Mouse (Mus musculus): ENCODE measurements around the gene Gpr84. TPM values are rescaled to one million over a fixed set of nuclear protein-coding genes. Genes with fewer than 3 reads are reported as not detected.

Gpr84 gene
- polyA plus RNA-seq, 1 experiment, result not detected

GRCm38 (mm10) chr15:103304616-103304969 lies 5.8 kb downstream of the Gpr84 start:
- Histone ChIP-seq H3K4me3 (replicated peaks) (peak overlapping the region; percentile 61), H3K27me3 (ENCODE audit: control insufficient read depth) (peaks cover 75% of the 10 kb centered on the region), H3K36me3 (ENCODE audit: control insufficient read depth) (peaks cover 14% of the 10 kb centered on the region), H3K4me1 (ENCODE audit: control insufficient read depth) (peaks cover 37% of the 10 kb centered on the region), H3K9me3 (ENCODE audit: control insufficient read depth, low read length) (no peaks in the 10 kb centered on the region)
- TF ChIP-seq TAL1 (IDR thresholded peaks at IDR 0.05; ENCODE audit: low read length) (no peak), GATA1 (IDR thresholded peaks at IDR 0.05; ENCODE audit: low read length) (no peak)

GRCm38 (mm10) chr15:103303916-103304615 lies 6.3 kb downstream of the Gpr84 start:
- peak overlapping the region; percentile 61 for H3K4me3 ChIP-seq (replicated peaks)
- H3K9me3 ChIP-seq (ENCODE audit: control insufficient read depth, low read length), result no peaks in the 10 kb centered on the region
- TF ChIP-seq TAL1 (IDR thresholded peaks at IDR 0.05; ENCODE audit: low read length), result no peak
- peaks cover 19% of the 10 kb centered on the region for H3K36me3 ChIP-seq (ENCODE audit: control insufficient read depth)
- peaks cover 32% of the 10 kb centered on the region for H3K4me1 ChIP-seq (ENCODE audit: control insufficient read depth)
- peaks cover 70% of the 10 kb centered on the region for H3K27me3 ChIP-seq (ENCODE audit: control insufficient read depth)

- Histone ChIP-seq H3K36me3 (ENCODE audit: control insufficient read depth) (peaks cover 35% of the 10 kb centered on the region), H3K4me1 (ENCODE audit: control insufficient read depth) (peaks cover 27% of the 10 kb centered on the region), H3K27me3 (ENCODE audit: control insufficient read depth) (peaks cover 57% of the 10 kb centered on the region), H3K4me3 (replicated peaks) (no peak overlapping the region), H3K9me3 (ENCODE audit: control insufficient read depth, low read length) (no peaks in the 10 kb centered on the region)
- TF ChIP-seq TAL1 (IDR thresholded peaks at IDR 0.05; ENCODE audit: low read length), result no peak
- TF ChIP-seq GATA1 (IDR thresholded peaks at IDR 0.05; ENCODE audit: low read length), result no peak
These were observed 7.9 kb downstream of the Gpr84 start for GRCm38 (mm10) chr15:103302341-103303021.

DNA sequence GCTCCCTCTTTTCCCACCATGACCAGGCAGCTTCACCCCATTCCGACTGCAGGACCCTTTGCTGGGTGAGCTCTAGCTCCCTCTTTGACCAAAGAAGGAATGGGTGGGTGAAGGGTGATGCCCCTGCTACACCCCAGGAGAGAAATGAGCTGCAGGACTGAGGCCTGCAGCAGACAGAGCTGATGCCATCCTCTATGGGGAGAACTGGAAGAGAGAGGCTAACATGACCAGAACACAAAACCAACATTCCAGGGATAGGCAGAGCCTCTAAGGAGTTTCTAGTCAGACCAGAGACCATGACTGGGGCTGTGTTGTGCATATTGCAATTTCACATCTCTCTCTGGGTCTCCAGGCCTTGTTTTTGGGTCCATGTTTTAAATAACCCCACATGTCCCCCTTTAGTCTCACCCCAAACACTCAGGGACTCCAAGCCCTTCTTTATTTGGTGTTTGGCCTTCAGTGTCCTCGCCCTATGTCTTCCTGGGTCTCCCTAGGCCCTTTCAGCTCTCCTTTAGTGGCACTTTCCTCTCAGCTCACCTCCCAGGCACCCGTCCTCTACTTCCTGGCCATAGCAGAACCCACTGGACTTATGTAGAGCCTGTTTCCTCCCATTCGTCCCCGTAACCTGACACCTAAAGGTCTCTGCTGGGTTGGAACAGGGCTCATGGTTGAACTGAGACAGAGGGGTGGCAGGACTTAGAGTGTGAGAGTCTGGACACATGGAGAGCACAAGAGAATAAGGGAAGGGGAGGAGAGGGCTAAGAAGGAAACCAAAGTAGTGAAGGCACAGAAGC lies 8.7 kb downstream of the Gpr84 start:
- TF ChIP-seq GATA1 (IDR thresholded peaks at IDR 0.05; ENCODE audit: low read length), result no peak
- TF ChIP-seq TAL1 (IDR thresholded peaks at IDR 0.05; ENCODE audit: low read length), result no peak
- H3K27me3 ChIP-seq (ENCODE audit: control insufficient read depth), result peaks cover 54% of the 10 kb centered on the region
- H3K4me3 ChIP-seq (replicated peaks), result no peak overlapping the region
- H3K36me3 ChIP-seq (ENCODE audit: control insufficient read depth), result peaks cover 42% of the 10 kb centered on the region
- H3K4me1 ChIP-seq (ENCODE audit: control insufficient read depth), result peaks cover 21% of the 10 kb centered on the region
- H3K9me3 ChIP-seq (ENCODE audit: control insufficient read depth, low read length), result no peaks in the 10 kb centered on the region

DNA sequence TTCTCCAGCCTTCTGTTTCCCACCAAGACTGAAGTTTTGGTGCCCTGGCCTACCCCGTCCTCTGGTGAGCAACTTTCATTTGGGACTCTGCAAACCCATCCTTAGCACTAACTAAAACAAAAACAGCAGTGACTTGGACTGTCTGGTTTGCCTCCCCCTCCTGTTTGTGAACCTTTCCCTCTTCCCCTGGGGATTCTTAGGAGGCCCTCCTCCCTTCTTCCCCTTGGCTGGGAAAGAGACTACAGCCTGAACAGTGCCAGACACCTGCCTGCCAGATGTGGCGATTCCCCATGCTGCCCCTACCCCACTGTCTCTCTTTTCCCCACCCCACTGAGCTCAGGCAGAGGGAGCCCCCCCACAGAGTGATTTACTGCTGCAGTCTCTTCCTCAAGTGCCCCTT lies 9.4 kb downstream of the Gpr84 start:
- Histone ChIP-seq H3K36me3 (ENCODE audit: control insufficient read depth) (peaks cover 49% of the 10 kb centered on the region), H3K4me1 (ENCODE audit: control insufficient read depth) (peaks cover 21% of the 10 kb centered on the region)

GRCm38 (mm10) chr15:103300560-103300959 lies 9.9 kb downstream of the Gpr84 start:
- H3K27me3 ChIP-seq (ENCODE audit: control insufficient read depth), result peaks cover 42% of the 10 kb centered on the region
- H3K4me1 ChIP-seq (ENCODE audit: control insufficient read depth), result peaks cover 19% of the 10 kb centered on the region
- no peak overlapping the region for H3K4me3 ChIP-seq (replicated peaks)
- H3K9me3 ChIP-seq (ENCODE audit: control insufficient read depth, low read length), result no peaks in the 10 kb centered on the region
- no peak for TF ChIP-seq GATA1 (IDR thresholded peaks at IDR 0.05; ENCODE audit: low read length)
- no peak for TF ChIP-seq TAL1 (IDR thresholded peaks at IDR 0.05; ENCODE audit: low read length)
- peaks cover 54% of the 10 kb centered on the region for H3K36me3 ChIP-seq (ENCODE audit: control insufficient read depth)

More for the DNA sequence above, 9.4 kb downstream of the Gpr84 start:
- H3K4me3 ChIP-seq (replicated peaks), result no peak overlapping the region
- peaks cover 47% of the 10 kb centered on the region for H3K27me3 ChIP-seq (ENCODE audit: control insufficient read depth)
- no peaks in the 10 kb centered on the region for H3K9me3 ChIP-seq (ENCODE audit: control insufficient read depth, low read length)
- TF ChIP-seq GATA1 (IDR thresholded peaks at IDR 0.05; ENCODE audit: low read length) (no peak), TAL1 (IDR thresholded peaks at IDR 0.05; ENCODE audit: low read length) (no peak)

DNA sequence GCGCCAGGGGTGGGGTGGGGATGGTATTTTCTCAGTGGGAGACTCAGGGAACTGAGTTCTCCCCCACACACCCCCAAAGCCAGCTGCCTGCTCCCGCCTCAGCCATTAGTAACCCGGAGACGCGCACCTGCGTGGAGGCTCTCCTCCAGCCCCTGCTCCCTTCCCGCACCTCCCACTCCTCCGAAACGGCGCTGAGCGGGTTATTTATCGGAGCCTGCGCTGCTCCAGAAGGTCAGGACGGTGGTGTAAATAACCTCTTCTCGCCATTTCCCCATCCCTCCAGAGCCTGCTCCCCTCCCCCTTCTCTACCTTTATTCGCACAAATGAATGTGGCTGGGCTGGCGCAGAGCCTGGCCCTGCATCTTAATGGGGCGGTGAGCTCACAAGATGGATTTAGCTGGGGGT lies 10.3 kb downstream of the Gpr84 start:
- H3K36me3 ChIP-seq (ENCODE audit: control insufficient read depth), result peaks cover 59% of the 10 kb centered on the region
- TF ChIP-seq GATA1 (IDR thresholded peaks at IDR 0.05; ENCODE audit: low read length), result no peak
- no peak for TF ChIP-seq TAL1 (IDR thresholded peaks at IDR 0.05; ENCODE audit: low read length)
- H3K4me1 ChIP-seq (ENCODE audit: control insufficient read depth), result peaks cover 14% of the 10 kb centered on the region
- H3K27me3 ChIP-seq (ENCODE audit: control insufficient read depth), result peaks cover 37% of the 10 kb centered on the region
- H3K4me3 ChIP-seq (replicated peaks), result no peak overlapping the region
- no peaks in the 10 kb centered on the region for H3K9me3 ChIP-seq (ENCODE audit: control insufficient read depth, low read length)

DNA sequence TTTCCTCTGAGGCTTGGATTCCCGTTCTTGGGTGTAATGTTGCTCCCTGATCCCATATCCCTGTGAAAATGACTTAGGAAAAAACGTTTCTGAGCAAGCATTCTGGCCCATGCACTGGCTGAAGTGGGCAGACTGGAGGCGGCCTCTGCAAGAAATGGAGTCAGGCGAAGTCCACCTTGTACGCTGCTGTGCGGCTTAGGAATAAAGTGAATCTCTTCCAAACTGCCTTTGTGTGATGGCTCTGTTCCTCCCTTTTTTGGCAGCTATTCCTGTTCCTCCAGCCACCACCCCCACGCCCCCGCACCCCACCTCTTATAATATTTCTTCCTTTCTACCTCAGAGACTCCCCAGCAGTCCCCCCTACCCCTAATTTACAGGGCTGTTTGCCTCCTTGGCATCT lies 10.8 kb downstream of the Gpr84 start:
- Histone ChIP-seq H3K9me3 (ENCODE audit: control insufficient read depth, low read length) (no peaks in the 10 kb centered on the region), H3K36me3 (ENCODE audit: control insufficient read depth) (peaks cover 62% of the 10 kb centered on the region), H3K27me3 (ENCODE audit: control insufficient read depth) (peaks cover 33% of the 10 kb centered on the region), H3K4me3 (replicated peaks) (no peak overlapping the region), H3K4me1 (ENCODE audit: control insufficient read depth) (peaks cover 10% of the 10 kb centered on the region)
- TF ChIP-seq GATA1 (IDR thresholded peaks at IDR 0.05; ENCODE audit: low read length) (no peak), TAL1 (IDR thresholded peaks at IDR 0.05; ENCODE audit: low read length) (no peak)

Measured in erythroblast, embryonic 14.5 days (primary cell).